Mouse (Mus musculus) liver, adult 2 months (tissue): ENCODE data around the gene Sema5a. TPM values are rescaled to one million over a fixed set of nuclear protein-coding genes. Genes with fewer than 3 reads are reported as not detected.

ENCODE experiments used
- DNase-seq: peaks from one replicate; pipeline ENCODE4 v3.0.0-alpha.2; 2011; ENCODE audit warnings: low read depth, low spot score; ENCODE audit errors: extremely low read depth
- H3K27ac ChIP-seq: fragments of 200-500 bp; replicated peaks from 2 replicates; pipeline ENCODE4 v1.5.1; 2012; ENCODE audit warnings: low read depth, mild to moderate bottlenecking, control low read depth, inconsistent platforms, low read length; ENCODE audit not compliant: insufficient read depth
- H3K27me3 ChIP-seq: fragments of 200-500 bp; 2 replicates; pipeline ENCODE4 v1.6.1; 2012; ENCODE audit warnings: mild to moderate bottlenecking, moderate library complexity, low read length, inconsistent platforms; ENCODE audit not compliant: control insufficient read depth, insufficient read depth
- H3K36me3 ChIP-seq: fragments of 200-500 bp; 2 replicates; pipeline ENCODE4 v1.6.1; 2012; ENCODE audit warnings: low read length, inconsistent platforms; ENCODE audit not compliant: control insufficient read depth, insufficient read depth
- H3K4me1 ChIP-seq: fragments of 200-500 bp; 2 replicates; pipeline ENCODE4 v1.6.1; 2011; ENCODE audit warnings: low read length; ENCODE audit not compliant: control insufficient read depth, insufficient read depth
- H3K4me3 ChIP-seq: fragments of 200-500 bp; 2 replicates; pipeline ENCODE4 v1.5.1; 2011; ENCODE audit warnings: low read depth, mild to moderate bottlenecking, control low read depth, low read length, moderate library complexity; ENCODE audit not compliant: insufficient read depth
- H3K79me2 ChIP-seq: fragments of 200-500 bp; 2 replicates; pipeline ENCODE4 v1.6.1; 2012; ENCODE audit warnings: inconsistent platforms, mild to moderate bottlenecking, low read length, moderate library complexity; ENCODE audit not compliant: control insufficient read depth, insufficient read depth
- H3K9ac ChIP-seq: fragments of 200-500 bp; 2 replicates; pipeline ENCODE4 v1.6.1; 2012; ENCODE audit warnings: low read depth, mild to moderate bottlenecking, control low read depth, inconsistent platforms, low read length
- CTCF ChIP-seq: fragments of 200-500 bp; IDR thresholded peaks from 2 replicates; pipeline ENCODE4 v1.5.1; 2011; ENCODE audit warnings: low read depth, low read length, control low read depth
- POLR2A ChIP-seq: fragments of 200-500 bp; IDR thresholded peaks from 2 replicates; pipeline ENCODE4 v1.6.1; 2011; ENCODE audit warnings: low read length, control low read depth; ENCODE audit not compliant: insufficient read depth; ENCODE audit errors: extremely low read depth
- WGBS: fragments of 180-500 bp; shearing (Covaris S2); methylation state at CpG from one replicate; pipeline ENCODE4 v1.1.7; 2018; 5-methylcytosine and 5-hydroxymethylcytosine counted together
- polyA plus RNA-seq: library from polyadenylated mRNA; depleted of rRNA; stranded (reverse); fragments of >200 nt; gene quantifications from 2 replicates; pipeline ENCODE4 v1.2.3, GENCODE M21; 2012
- total RNA-seq: library from RNA; depleted of rRNA; stranded (reverse); fragments of >200 nt; gene quantifications from 2 replicates; pipeline ENCODE4 v1.2.3, GENCODE M21; 2014

Gene Sema5a
- total and polyA plus RNA-seq, 2 experiments, result 0.22 to 0.46 TPM

- H3K4me1 ChIP-seq, result no peaks in the 10 kb centered on the region; the same call in 1 of the 2 replicates
- H3K79me2 ChIP-seq, result no peaks in the 10 kb centered on the region
- no peaks in the 10 kb centered on the region for H3K27me3 ChIP-seq
- H3K27ac ChIP-seq, result no peak overlapping the region
- H3K4me3 ChIP-seq, result no peak overlapping the region
- no peak overlapping the region for H3K9ac ChIP-seq
- 85% methylated on average over 7 of the region's 7 CpGs for WGBS
- DNase-seq, result no peak
- H3K36me3 ChIP-seq, result no peaks in the 10 kb centered on the region
- TF ChIP-seq POLR2A (no peak), CTCF (no peak)
Observed at GRCm38 (mm10) chr15:32611201-32611600, 366.6 kb downstream of the Sema5a start.

GRCm38 (mm10) chr15:32613718-32614117 lies 369.1 kb downstream of the Sema5a start:
- no peak for TF ChIP-seq CTCF
- no peak for TF ChIP-seq POLR2A
- DNase-seq, result no peak
- Histone ChIP-seq H3K4me1 (no peaks in the 10 kb centered on the region; the same call in 1 of the 2 replicates), H3K4me3 (no peak overlapping the region), H3K27me3 (no peaks in the 10 kb centered on the region), H3K36me3 (no peaks in the 10 kb centered on the region), H3K9ac (no peak overlapping the region), H3K79me2 (no peaks in the 10 kb centered on the region), H3K27ac (no peak overlapping the region)
- 93% methylated on average over 6 of the region's 6 CpGs for WGBS

- no peak for TF ChIP-seq POLR2A
- TF ChIP-seq CTCF, result no peak
- Histone ChIP-seq H3K36me3 (no peaks in the 10 kb centered on the region), H3K4me1 (no peaks in the 10 kb centered on the region), H3K27me3 (no peaks in the 10 kb centered on the region), H3K4me3 (no peak overlapping the region), H3K9ac (no peak overlapping the region), H3K27ac (no peak overlapping the region), H3K79me2 (no peaks in the 10 kb centered on the region)
- DNase-seq, result no peak
- 82% methylated on average over 5 of the region's 5 CpGs for WGBS
Observed at GRCm38 (mm10) chr15:32615773-32616172, 371.2 kb downstream of the Sema5a start.

GRCm38 (mm10) chr15:32619199-32619598 lies 374.6 kb downstream of the Sema5a start:
- Histone ChIP-seq H3K9ac (no peak overlapping the region), H3K36me3 (no peaks in the 10 kb centered on the region), H3K79me2 (no peaks in the 10 kb centered on the region), H3K4me3 (no peak overlapping the region), H3K27ac (no peak overlapping the region), H3K4me1 (no peaks in the 10 kb centered on the region), H3K27me3 (no peaks in the 10 kb centered on the region)
- TF ChIP-seq CTCF (no peak), POLR2A (no peak)
- WGBS, result 82% methylated on average over 2 of the region's 2 CpGs
- no peak for DNase-seq

- Histone ChIP-seq H3K27ac (no peak overlapping the region), H3K79me2 (no peaks in the 10 kb centered on the region), H3K27me3 (no peaks in the 10 kb centered on the region), H3K9ac (no peak overlapping the region), H3K36me3 (no peaks in the 10 kb centered on the region), H3K4me3 (no peak overlapping the region), H3K4me1 (no peaks in the 10 kb centered on the region)
- DNase-seq, result no peak
- WGBS, result 66% methylated on average over 12 of the region's 12 CpGs
- no peak for TF ChIP-seq POLR2A
- TF ChIP-seq CTCF, result no peak
Observed at GRCm38 (mm10) chr15:32623037-32623739, 378.6 kb downstream of the Sema5a start.

- 86% methylated on average over 4 of the region's 4 CpGs for WGBS
- H3K9ac ChIP-seq, result no peak overlapping the region
Observed at GRCm38 (mm10) chr15:32624106-32624505, 379.5 kb downstream of the Sema5a start.

More at GRCm38 (mm10) chr15:32624106-32624505, 379.5 kb downstream of the Sema5a start:
- H3K36me3 ChIP-seq, result no peaks in the 10 kb centered on the region
- H3K4me3 ChIP-seq, result no peak overlapping the region
- H3K27ac ChIP-seq, result no peak overlapping the region
- no peaks in the 10 kb centered on the region for H3K27me3 ChIP-seq
- no peak for DNase-seq
- TF ChIP-seq POLR2A (no peak), CTCF (no peak)
- no peaks in the 10 kb centered on the region for H3K4me1 ChIP-seq
- no peaks in the 10 kb centered on the region for H3K79me2 ChIP-seq
